Mouse (Mus musculus) urinary bladder, postnatal 4 days (tissue): ENCODE results near the gene Pglyrp1.
A peak's percentile ranks its signal among the peaks of the same experiment; 100 is the strongest.

Experiments
- DNase-seq, 2 experiments: peaks; one replicate each; pipeline ENCODE4 v3.0.0; 2021 to 2022; ENCODE audit warnings: low spot score in 2 of 2

The Pglyrp1 gene

GRCm38 (mm10) chr7:18884745-18885422 is 13.8 kb downstream of the Pglyrp1 start:
- DNase-seq: no peak

GRCm38 (mm10) chr7:18886963-18887362 is 15.8 kb downstream of the Pglyrp1 start:
- no peak for DNase-seq

- no peak for DNase-seq
Measured at GRCm38 (mm10) chr7:18890848-18891247, 19.7 kb downstream of the Pglyrp1 start.

- peak; percentile 73 to 88 for DNase-seq
Measured at GRCm38 (mm10) chr7:18891872-18892599, 20.9 kb downstream of the Pglyrp1 start.

GRCm38 (mm10) chr7:18893009-18893408 is 21.9 kb downstream of the Pglyrp1 start:
- no peak for DNase-seq

- DNase-seq: peak; percentile 53 to 81
Measured at GRCm38 (mm10) chr7:18893651-18894430, 22.7 kb downstream of the Pglyrp1 start.

GRCm38 (mm10) chr7:18896536-18896935 is 25.4 kb downstream of the Pglyrp1 start:
- DNase-seq: no peak

- no peak for DNase-seq
Measured at GRCm38 (mm10) chr7:18900513-18900912, 29.4 kb downstream of the Pglyrp1 start.

GRCm38 (mm10) chr7:18902486-18902885 is 31.4 kb downstream of the Pglyrp1 start:
- no peak for DNase-seq

- DNase-seq: no peak
Measured at GRCm38 (mm10) chr7:18904971-18905370, 33.8 kb downstream of the Pglyrp1 start.

GRCm38 (mm10) chr7:18909797-18910196 is 38.7 kb downstream of the Pglyrp1 start:
- DNase-seq: no peak

GRCm38 (mm10) chr7:18910241-18910831 is 39.2 kb downstream of the Pglyrp1 start, which contains the start of gene Ccdc61:
TSS of gene Ccdc61 (minus strand) at chr7:18910415.
- DNase-seq: peak; percentile 96

- no peak for DNase-seq
Measured at GRCm38 (mm10) chr7:18916254-18916653, 45.1 kb downstream of the Pglyrp1 start.

GRCm38 (mm10) chr7:18917931-18918330 is 46.8 kb downstream of the Pglyrp1 start:
- DNase-seq: no peak

- no peak for DNase-seq
Measured at GRCm38 (mm10) chr7:18921069-18921468, 49.9 kb downstream of the Pglyrp1 start.

GRCm38 (mm10) chr7:18922807-18923206 is 51.7 kb downstream of the Pglyrp1 start:
- DNase-seq: no peak

- DNase-seq: no peak
Measured at GRCm38 (mm10) chr7:18923267-18923666, 52.1 kb downstream of the Pglyrp1 start.

- DNase-seq: no peak
Measured at GRCm38 (mm10) chr7:18923711-18924191, 52.6 kb downstream of the Pglyrp1 start.

- no peak for DNase-seq
Measured at GRCm38 (mm10) chr7:18924321-18924720, 53.2 kb downstream of the Pglyrp1 start.

GRCm38 (mm10) chr7:18925162-18925938 is 54.2 kb downstream of the Pglyrp1 start, which contains the start of gene Nova2:
TSS of gene Nova2 (plus strand) at chr7:18925888.
- DNase-seq: peak; percentile 63 to 79
